Mouse (Mus musculus): ENCODE measurements around the gene Uckl1. TPM values are rescaled to one million over a fixed set of nuclear protein-coding genes. Genes with fewer than 3 reads are reported as not detected.

The Uckl1 gene
- total and polyA plus RNA-seq, 2 experiments from 2014 or later, result 36.5 to 49.9 TPM

GRCm38 (mm10) chr2:181541761-181542380, 42.8 kb downstream of the Uckl1 start:
- no peak overlapping the region for H3K9ac ChIP-seq (replicated peaks; ENCODE audit: low read length)
- no peaks in the 10 kb centered on the region for H3K9me3 ChIP-seq (ENCODE audit: low read length)
- 93% methylated on average over 6 of the region's 6 CpGs for WGBS
- H3K36me3 ChIP-seq (ENCODE audit: insufficient read depth, low read length), result peaks cover 8% of the 10 kb centered on the region; the same call in 1 of the 2 replicates
- H3K4me2 ChIP-seq (ENCODE audit: low read depth, low read length), result no peak overlapping the region
- 0 out of 2 replicates have a peak, but pooled peaks cover 8% of the 10 kb centered on the region for H3K4me1 ChIP-seq (ENCODE audit: insufficient read depth, low read length)
- DNase-seq (ENCODE audit: low spot score), result no peak
- no peaks in the 10 kb centered on the region for H3K27me3 ChIP-seq (ENCODE audit: insufficient read depth, low read length)
- no peak overlapping the region for H3K4me3 ChIP-seq (ENCODE audit: low read length)
- TF ChIP-seq CTCF (IDR thresholded peaks at IDR 0.05; ENCODE audit: low read depth), result no peak
- H3K27ac ChIP-seq, result no peak overlapping the region
- no peak for ATAC-seq

GRCm38 (mm10) chr2:181537444-181538047, 47.1 kb downstream of the Uckl1 start:
- ATAC-seq, result peak; percentile 96
- H3K4me2 ChIP-seq (ENCODE audit: low read depth, low read length), result no peak overlapping the region
- TF ChIP-seq CTCF (IDR thresholded peaks at IDR 0.05; ENCODE audit: low read depth), result no peak
- 0 out of 2 replicates have a peak, but pooled peaks cover 8% of the 10 kb centered on the region for H3K4me1 ChIP-seq (ENCODE audit: insufficient read depth, low read length)
- peak overlapping the region; percentile 60 for H3K27ac ChIP-seq
- H3K27me3 ChIP-seq (ENCODE audit: insufficient read depth, low read length), result no peaks in the 10 kb centered on the region
- H3K36me3 ChIP-seq (ENCODE audit: insufficient read depth, low read length), result no peaks in the 10 kb centered on the region
- no peaks in the 10 kb centered on the region for H3K9me3 ChIP-seq (ENCODE audit: low read length)
- no peak overlapping the region for H3K4me3 ChIP-seq (ENCODE audit: low read length)
- WGBS, result 60% methylated on average over 2 of the region's 2 CpGs
- H3K9ac ChIP-seq (replicated peaks; ENCODE audit: low read length), result no peak overlapping the region
- DNase-seq (ENCODE audit: low spot score), result peak; percentile 76

- no peak overlapping the region for H3K4me2 ChIP-seq (ENCODE audit: low read depth, low read length)
- no peak overlapping the region for H3K9ac ChIP-seq (replicated peaks; ENCODE audit: low read length)
- H3K27me3 ChIP-seq (ENCODE audit: insufficient read depth, low read length), result no peaks in the 10 kb centered on the region
- no peaks in the 10 kb centered on the region for H3K36me3 ChIP-seq (ENCODE audit: insufficient read depth, low read length)
- DNase-seq (ENCODE audit: low spot score) (no peak), ATAC-seq (no peak)
- 0 out of 2 replicates have a peak, but pooled peaks cover 8% of the 10 kb centered on the region for H3K4me1 ChIP-seq (ENCODE audit: insufficient read depth, low read length)
- no peak overlapping the region for H3K4me3 ChIP-seq (ENCODE audit: low read length)
- WGBS, result 92% methylated on average over 2 of the region's 2 CpGs
- no peak overlapping the region for H3K27ac ChIP-seq
- no peaks in the 10 kb centered on the region for H3K9me3 ChIP-seq (ENCODE audit: low read length)
- TF ChIP-seq CTCF (IDR thresholded peaks at IDR 0.05; ENCODE audit: low read depth), result no peak
Observed at GRCm38 (mm10) chr2:181536410-181536809, 48.3 kb downstream of the Uckl1 start.

- no peak for ATAC-seq
- no peak overlapping the region for H3K4me3 ChIP-seq (ENCODE audit: low read length)
- no peak for DNase-seq (ENCODE audit: low spot score)
- no peak overlapping the region for H3K4me2 ChIP-seq (ENCODE audit: low read depth, low read length)
- H3K27me3 ChIP-seq (ENCODE audit: insufficient read depth, low read length), result no peaks in the 10 kb centered on the region
- H3K9me3 ChIP-seq (ENCODE audit: low read length), result no peaks in the 10 kb centered on the region
- no peak overlapping the region for H3K27ac ChIP-seq
- no peak overlapping the region for H3K9ac ChIP-seq (replicated peaks; ENCODE audit: low read length)
- H3K4me1 ChIP-seq (ENCODE audit: insufficient read depth, low read length), result 0 out of 2 replicates have a peak, but pooled peaks cover 2% of the 10 kb centered on the region
- TF ChIP-seq CTCF (IDR thresholded peaks at IDR 0.05; ENCODE audit: low read depth), result no peak
- H3K36me3 ChIP-seq (ENCODE audit: insufficient read depth, low read length), result no peaks in the 10 kb centered on the region
- 99% methylated on average over 3 of the region's 3 CpGs for WGBS
Observed at GRCm38 (mm10) chr2:181532589-181532988, 52.1 kb downstream of the Uckl1 start.

- no peaks in the 10 kb centered on the region for H3K4me1 ChIP-seq (ENCODE audit: insufficient read depth, low read length)
- H3K27ac ChIP-seq, result no peak overlapping the region
- ATAC-seq, result no peak
- H3K27me3 ChIP-seq (ENCODE audit: insufficient read depth, low read length), result no peaks in the 10 kb centered on the region
- whole genome bisulfite sequencing, result 88% methylated on average over 1 of the region's 1 CpGs
- no peak for TF ChIP-seq CTCF (IDR thresholded peaks at IDR 0.05; ENCODE audit: low read depth)
- no peak overlapping the region for H3K4me3 ChIP-seq (ENCODE audit: low read length)
- no peaks in the 10 kb centered on the region for H3K36me3 ChIP-seq (ENCODE audit: insufficient read depth, low read length)
- H3K9me3 ChIP-seq (ENCODE audit: low read length), result no peaks in the 10 kb centered on the region
- no peak for DNase-seq (ENCODE audit: low spot score)
- H3K4me2 ChIP-seq (ENCODE audit: low read depth, low read length), result no peak overlapping the region
- no peak overlapping the region for H3K9ac ChIP-seq (replicated peaks; ENCODE audit: low read length)
Observed at GRCm38 (mm10) chr2:181529076-181529475, 55.6 kb downstream of the Uckl1 start.

GRCm38 (mm10) chr2:181525526-181525925, 59.2 kb downstream of the Uckl1 start:
- Histone ChIP-seq H3K36me3 (ENCODE audit: insufficient read depth, low read length) (no peaks in the 10 kb centered on the region), H3K27me3 (ENCODE audit: insufficient read depth, low read length) (no peaks in the 10 kb centered on the region), H3K4me1 (ENCODE audit: insufficient read depth, low read length) (peaks cover 7% of the 10 kb centered on the region), H3K27ac (no peak overlapping the region), H3K4me3 (ENCODE audit: low read length) (no peak overlapping the region), H3K9me3 (ENCODE audit: low read length) (no peaks in the 10 kb centered on the region), H3K9ac (replicated peaks; ENCODE audit: low read length) (no peak overlapping the region), H3K4me2 (ENCODE audit: low read depth, low read length) (no peak overlapping the region)
- DNase-seq (ENCODE audit: low spot score), result no peak
- 93% methylated on average over 5 of the region's 5 CpGs for WGBS
- no peak for TF ChIP-seq CTCF (IDR thresholded peaks at IDR 0.05; ENCODE audit: low read depth)
- ATAC-seq, result no peak

GRCm38 (mm10) chr2:181522811-181523210, 61.9 kb downstream of the Uckl1 start:
- peak; percentile 63 for TF ChIP-seq CTCF (IDR thresholded peaks at IDR 0.05; ENCODE audit: low read depth)
- H3K9me3 ChIP-seq (ENCODE audit: low read length), result no peaks in the 10 kb centered on the region
- no peaks in the 10 kb centered on the region for H3K27me3 ChIP-seq (ENCODE audit: insufficient read depth, low read length)
- no peak overlapping the region for H3K4me2 ChIP-seq (ENCODE audit: low read depth, low read length)
- DNase-seq (ENCODE audit: low spot score) (peak; percentile 52), ATAC-seq (no peak)
- H3K27ac ChIP-seq, result no peak overlapping the region
- no peak overlapping the region for H3K4me3 ChIP-seq (ENCODE audit: low read length)
- WGBS, result 72% methylated on average over 5 of the region's 5 CpGs
- no peak overlapping the region for H3K9ac ChIP-seq (replicated peaks; ENCODE audit: low read length)
- peaks cover 7% of the 10 kb centered on the region for H3K4me1 ChIP-seq (ENCODE audit: insufficient read depth, low read length)
- H3K36me3 ChIP-seq (ENCODE audit: insufficient read depth, low read length), result no peaks in the 10 kb centered on the region

Data from hindbrain, postnatal 0 days (tissue).